Mouse (Mus musculus) right cerebral cortex, postnatal 14 days (tissue): ENCODE measurements around the gene Pdha2.

Source experiments
- DNase-seq: peaks from one replicate; pipeline ENCODE4 v3.0.0; 2022

The Pdha2 gene

DNA sequence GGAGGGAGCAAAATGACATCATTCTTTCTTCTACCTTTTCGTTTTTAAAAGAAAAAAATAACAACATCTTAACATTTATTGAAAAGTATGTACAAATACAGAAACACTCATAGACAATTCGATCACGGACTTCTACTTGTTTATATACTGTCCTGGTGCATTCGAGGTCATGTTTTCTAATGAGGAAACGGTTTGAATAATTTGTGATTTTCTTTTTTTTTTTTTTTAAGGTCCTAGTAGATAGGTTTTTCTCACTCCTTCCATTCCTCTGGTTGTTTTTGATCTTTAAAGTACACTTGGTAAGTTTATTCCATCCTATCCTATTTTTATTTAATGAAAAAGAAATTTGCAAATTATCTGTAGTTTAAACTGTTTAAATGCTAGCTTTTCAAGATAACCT, at the start of gene Pdha2:
Pdha2 (minus strand) TSS at position 101 of the 400 bp plus-strand sequence.
- no peak for DNase-seq

DNA sequence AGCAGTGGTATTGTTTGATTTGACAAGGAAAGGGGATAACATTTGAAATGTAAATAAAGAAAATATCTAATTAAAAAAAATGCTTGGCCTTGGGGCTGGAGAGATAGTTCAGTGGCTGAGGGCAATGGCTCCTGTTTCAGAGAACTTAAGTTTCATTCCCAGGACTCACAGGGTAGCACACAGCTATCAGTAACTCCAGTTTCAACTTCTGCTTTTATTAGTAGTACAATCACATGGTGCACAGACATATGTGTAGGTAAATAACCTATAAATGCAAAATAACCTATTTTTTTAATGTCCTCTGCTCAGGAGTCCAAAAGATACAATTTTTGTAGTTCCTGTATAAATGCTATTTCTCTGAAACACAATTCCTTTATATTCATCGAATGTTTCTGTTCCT, 48.4 kb upstream of the Pdha2 start:
- DNase-seq: no peak

DNA sequence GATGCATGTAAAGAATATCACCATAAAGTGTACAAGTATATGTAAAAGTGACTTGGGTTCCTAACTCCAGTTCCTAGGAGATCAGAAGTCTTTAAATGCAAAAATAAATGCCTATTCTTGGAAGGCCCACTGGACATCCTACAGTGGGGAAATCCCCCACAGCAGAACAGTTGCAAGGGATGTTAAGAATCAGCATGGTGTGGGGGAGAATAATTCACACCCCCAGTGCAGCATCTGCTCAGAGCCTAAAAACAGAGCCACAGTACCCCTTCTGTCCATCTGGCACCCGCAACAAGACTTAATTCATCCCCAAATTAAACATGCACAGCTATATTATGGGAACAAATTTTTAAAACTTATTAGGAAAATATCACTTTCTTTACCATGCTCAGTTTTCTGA, 39.3 kb upstream of the Pdha2 start:
- DNase-seq: peak; percentile 4

DNA sequence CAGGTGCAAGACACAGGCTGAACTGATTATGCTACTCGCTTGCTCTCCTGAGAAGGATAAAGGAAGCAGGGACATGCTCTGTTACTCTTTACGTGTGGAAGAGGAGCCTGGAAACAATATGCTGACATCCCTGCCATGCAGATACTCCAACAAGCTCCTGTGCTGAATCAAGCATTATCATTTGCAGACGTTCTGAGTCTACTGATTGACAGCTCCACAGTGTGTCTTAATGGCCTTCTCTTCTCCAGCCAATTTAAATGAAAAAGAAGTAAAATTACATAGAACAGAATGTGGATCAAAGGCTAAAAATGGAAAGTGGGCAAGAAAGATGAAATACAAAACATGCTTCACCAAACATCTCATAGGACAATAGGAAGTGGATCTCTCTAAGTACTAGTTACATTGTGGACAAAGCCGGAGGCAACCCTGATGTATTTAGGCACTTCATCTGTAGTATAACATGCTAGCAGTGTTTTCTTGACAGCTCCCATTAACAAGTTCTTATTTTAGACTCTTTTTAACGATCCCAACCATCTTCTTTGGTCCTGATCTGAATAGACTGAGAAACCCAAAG, 32.7 kb upstream of the Pdha2 start:
- DNase-seq: no peak

DNA sequence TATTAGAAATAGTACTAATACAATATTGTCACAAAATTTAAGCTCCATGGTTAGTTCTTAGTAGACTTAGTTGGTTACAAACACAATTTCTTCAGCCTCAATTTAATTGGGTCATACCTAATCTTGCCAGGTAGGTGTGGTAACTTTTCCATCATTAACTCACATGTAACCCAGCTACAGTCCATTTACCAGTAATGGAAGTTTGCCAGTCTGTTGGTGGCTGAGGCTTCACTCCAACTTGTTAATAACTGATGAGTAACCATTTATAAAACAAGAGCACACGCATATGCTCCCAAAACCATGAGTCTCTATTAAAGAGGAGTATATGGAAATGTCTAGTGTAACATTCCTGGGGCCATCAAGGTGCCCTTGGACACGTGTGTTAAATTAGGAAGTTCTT, 25.9 kb upstream of the Pdha2 start:
- DNase-seq: no peak

DNA sequence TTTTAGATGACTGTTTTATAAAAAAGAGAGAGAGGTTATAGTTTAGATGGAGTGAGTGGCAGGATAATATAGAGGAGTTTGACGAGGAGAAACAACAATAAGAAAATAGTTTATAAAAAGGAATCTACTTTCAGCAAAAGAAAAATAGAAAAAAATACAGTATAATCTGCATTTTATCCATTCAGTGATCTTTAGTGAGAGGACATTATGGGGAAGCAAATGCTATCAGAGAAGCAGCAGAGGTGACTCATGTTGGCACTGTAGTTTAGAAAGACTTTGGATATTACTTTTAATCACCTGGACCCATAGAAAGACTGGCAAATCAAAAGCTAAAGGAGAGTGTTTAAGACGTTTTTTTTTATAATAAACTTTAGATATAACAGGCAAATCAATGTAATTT, 17.0 kb upstream of the Pdha2 start:
- DNase-seq: no peak

DNA sequence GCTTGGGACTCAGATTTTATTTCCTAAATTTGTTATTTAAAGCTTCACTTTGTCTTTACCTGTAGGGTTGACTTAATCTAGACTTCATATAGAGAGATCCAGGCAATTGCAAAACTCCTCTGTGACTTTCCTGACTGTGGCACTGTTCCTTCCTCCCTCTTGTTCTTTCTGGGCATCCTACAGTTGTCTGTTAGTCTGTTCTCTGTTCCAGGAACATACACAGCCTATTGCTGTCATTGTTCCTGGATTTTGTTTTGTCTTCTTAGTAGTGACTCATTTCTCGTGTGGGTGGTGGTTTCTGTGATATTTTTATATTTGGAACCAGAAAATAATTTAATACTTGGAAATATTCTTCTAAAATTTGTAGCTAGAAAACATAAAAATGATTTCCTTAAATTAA, 10.2 kb upstream of the Pdha2 start:
- no peak for DNase-seq

DNA sequence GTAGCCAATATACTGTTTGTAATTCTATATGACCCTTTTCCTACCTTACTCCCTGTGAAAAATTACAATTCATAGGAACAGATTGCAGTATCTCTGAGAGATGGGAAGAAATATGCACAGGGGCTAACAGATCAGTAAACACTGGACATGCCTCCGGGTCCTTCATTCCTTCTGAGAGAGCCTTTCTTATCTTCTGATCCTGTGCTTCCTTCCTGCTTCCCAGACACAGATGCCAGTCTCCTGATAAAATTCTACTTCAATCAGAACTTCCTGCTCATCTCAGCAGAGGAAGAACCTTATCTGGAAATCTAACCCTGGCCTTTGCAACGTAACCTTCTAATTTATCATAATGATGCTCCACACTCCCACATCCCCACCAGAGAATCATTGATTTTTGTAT, 6.4 kb upstream of the Pdha2 start:
- no peak for DNase-seq

DNA sequence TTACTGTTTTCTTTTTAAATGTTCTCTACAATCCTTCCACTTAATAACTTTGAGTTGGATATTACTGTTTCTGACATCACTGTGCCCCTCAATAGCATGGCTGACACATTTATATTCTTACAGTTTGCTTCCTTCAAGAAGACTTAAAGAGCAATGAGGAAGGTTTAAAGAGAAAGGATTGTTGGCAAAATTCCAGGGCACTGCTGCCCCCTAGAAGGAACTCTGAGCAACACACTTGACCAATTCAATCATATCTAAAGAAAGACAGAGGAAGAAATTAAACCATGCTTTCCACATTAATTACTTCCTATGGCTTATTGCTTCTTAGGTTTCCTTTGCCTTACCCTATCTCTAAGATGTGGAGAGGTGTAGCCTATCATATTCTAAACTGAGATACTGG, 4.8 kb upstream of the Pdha2 start:
- no peak for DNase-seq

DNA sequence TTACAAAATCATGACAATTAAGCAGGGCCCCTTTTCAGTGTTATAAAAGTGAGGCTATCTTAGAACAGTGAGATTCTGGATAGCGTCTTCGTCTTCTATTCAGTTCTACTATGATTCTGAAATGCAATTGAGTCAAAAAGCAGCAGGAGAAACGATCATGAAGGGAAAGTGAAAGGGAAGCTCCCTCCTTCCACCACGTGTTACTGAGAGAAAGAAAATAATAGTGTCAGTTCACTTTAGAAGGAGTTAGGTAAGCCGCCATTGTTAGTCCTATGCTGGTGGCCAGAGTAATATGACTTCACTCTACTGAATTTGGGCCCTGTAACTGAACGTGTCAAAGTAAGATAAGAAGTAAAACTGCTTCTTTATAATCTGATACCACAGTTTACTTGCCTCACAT, 4.1 kb upstream of the Pdha2 start:
- DNase-seq: no peak

DNA sequence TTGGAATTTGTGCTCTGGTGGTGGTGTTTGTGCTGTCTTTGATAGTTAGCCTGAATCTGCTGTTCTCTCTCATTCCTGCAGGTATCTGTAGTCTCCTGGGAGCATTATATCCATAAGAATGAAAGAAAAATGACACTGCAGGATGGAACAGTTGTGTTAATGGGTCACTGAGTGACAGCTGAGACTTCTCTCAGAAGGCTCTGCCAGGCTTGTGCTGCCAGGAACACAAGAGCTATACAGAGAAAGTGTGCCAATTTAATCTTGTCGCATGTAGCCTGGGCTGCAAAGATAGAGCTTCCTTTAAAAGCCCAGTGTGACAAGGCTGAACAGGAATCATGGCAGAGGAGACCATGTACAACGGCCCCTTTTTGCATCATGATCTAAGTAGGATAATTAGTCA, 2.6 kb upstream of the Pdha2 start:
- DNase-seq: no peak

DNA sequence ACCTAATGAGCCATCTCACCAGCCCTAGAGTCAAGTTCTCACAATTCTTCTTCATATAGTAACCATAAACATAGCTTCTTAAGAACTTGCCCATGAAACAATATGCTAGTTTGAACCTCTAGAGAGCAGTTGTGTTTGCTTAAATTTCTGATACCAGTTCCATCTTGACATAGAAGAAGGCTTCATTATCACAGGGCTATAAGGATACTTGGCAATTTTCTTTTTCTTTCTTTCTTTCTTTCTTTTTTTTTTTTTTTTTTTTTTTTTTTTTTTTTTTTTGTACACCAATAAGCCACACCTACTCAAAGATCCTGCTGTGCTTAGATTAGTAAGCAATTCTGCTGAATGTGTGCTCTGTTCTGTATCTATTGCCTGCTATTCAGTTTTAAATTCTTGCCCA, 2.0 kb upstream of the Pdha2 start:
- no peak for DNase-seq

DNA sequence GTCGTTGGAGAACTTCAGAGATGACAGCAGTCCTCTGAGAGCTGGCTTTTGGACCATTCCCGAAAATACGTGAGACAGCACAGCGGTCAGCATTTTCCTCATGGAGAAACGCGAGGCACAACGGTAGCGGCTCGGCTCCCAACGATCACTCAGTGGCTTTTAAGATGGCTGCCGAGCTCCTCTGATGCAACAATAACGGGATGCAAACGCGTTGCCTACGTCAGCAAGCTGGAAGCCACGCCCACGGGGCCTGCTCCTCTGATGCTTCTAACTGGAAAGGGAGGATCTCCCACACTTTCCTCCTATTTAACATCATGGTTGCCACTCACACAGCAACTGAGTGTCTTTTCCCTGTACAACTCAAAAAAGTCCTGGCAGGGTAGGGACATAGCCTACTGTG, 511 bp downstream of the Pdha2 start:
- no peak for DNase-seq

DNA sequence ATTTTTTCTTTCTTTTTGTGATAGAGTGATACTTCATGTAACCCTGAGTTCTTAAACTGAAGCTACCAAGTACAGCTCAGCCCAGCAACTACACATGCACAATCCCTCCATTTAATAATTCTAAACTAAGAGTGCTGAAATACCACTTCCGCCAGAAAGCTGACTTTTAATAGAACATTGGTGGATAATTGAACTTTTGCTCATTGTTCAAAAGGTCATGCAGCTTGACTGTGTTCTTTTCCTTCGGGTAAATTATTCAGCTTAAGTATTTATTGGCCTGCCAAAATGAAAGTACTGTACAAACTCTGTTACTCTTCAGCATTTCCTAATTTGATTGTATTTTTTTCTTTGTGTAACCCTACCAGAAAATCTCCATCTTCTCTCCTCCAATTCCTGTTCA, 10.4 kb downstream of the Pdha2 start:
- no peak for DNase-seq

DNA sequence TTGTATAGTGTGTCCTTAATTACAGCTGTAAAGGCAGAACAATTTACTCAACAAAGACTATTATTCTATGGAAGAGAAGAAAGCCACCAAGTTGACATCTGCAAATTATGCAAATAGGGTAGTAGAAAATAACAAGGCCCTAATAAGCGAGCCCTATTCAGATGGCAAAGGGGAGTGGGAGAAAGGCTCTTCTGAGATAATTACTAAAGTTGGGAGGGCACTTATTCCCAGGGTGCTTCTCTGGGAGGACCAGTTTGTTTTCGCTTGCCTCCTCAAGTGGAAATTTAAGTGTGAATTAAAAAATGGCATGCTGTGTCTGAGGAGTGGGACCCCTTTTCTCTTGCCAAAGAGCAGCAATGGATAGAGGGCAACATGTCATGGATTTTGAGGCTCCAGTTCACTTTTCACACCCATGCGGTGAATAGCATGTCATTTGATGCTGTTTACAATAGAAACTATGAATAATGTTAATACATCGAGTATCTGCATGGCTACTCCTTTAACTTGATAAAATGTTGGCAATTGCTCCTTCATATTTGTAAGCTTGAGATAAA, 14.8 kb downstream of the Pdha2 start:
- DNase-seq: no peak

DNA sequence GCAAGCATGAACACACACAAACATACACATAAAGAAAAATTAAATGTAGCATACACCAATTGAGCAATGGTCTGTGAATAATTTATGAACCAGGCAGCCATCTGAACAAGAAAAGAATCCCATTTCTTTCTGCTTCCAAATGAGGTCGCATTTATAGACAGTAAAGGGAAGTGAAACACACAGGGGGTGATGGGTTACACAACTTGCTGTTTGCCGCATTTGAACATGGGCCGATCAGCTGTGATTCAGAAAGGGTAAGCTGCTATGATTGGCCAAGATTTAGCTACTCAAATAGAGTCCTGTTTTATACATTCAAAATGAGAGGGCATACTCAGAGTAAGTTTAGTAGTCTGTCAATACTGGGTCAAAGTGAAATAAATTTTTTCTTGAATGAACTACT, 20.5 kb downstream of the Pdha2 start:
- DNase-seq: no peak

DNA sequence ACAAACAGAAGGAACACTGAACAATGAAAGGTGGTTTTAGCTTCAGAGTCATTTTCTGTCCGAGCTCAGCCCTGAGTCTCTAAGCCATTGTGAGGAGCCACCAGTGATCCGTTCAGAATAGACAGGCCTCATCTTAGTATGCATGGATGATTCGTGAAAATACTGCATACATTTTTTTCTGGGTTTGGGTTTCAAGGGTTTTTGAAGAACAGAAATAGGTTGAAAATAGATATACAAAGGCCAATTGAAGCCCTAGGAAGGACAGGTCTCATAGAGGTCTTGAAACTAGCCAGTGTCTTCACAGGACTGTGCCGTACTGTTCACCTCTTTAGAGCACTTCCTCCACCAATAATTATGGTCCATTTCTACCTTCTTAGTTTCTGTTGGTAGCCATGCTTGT, 21.7 kb downstream of the Pdha2 start:
- no peak for DNase-seq

DNA sequence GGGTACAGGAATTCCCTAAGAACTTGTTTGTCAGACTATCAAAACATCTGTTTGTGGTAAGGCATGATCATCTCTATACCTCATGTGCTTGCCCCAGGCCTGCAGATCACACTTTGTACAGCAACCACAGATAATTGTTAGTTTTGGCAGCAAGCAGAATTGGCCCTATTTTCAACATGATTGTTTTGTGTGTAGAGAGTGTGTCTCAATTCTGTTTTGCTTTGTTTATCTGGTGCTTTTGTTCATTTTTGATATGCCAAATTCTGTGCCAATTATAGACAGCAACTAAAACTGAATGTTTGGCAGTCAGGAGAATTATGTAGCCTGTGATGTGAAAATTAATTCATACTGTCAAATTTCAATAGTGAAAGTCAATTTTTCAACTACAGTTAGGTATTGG, 51.2 kb downstream of the Pdha2 start:
- DNase-seq: no peak
